Mouse (Mus musculus): ENCODE measurements around the gene Card10. TPM values are rescaled to one million over a fixed set of nuclear protein-coding genes. Genes with fewer than 3 reads are reported as not detected.

The Card10 gene
- polyA plus RNA-seq, 1 experiment: 5.9 TPM

DNA sequence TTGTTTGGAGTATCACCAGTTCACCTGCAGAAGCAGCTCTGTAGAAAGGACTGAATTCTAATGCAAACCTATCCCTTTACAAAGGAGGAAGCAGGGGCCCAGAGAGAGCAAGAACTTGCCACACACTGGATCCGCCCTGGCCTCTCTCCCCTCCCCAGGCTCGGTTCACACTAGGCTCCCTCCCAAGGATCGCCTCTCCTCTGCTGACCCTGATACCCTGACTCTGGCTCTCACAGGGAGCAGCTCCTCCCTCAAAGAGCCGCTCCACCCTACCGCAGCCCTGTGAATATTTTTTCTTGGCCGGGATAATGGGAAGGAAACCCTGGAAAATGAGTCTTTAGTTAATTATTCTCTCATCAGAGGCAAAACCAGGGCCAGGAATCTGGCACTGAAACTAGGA, 1.5 kb upstream of the Card10 start:
- TF ChIP-seq POLR2A (IDR thresholded peaks at IDR 0.05; ENCODE audit: low read depth, low read length): no peak
- TF ChIP-seq CTCF (IDR thresholded peaks at IDR 0.05; ENCODE audit: borderline replicate concordance, insufficient read depth, low read length): no peak
- Histone ChIP-seq H3K27ac (ENCODE audit: insufficient read depth, low read length) (peak overlapping the region; percentile 3; the same call in 1 of the 2 replicates), H3K4me3 (ENCODE audit: insufficient read depth, low read length) (no peak overlapping the region), H3K4me1 (ENCODE audit: control insufficient read depth, insufficient read depth, low read length) (peaks cover 23% of the 10 kb centered on the region)

DNA sequence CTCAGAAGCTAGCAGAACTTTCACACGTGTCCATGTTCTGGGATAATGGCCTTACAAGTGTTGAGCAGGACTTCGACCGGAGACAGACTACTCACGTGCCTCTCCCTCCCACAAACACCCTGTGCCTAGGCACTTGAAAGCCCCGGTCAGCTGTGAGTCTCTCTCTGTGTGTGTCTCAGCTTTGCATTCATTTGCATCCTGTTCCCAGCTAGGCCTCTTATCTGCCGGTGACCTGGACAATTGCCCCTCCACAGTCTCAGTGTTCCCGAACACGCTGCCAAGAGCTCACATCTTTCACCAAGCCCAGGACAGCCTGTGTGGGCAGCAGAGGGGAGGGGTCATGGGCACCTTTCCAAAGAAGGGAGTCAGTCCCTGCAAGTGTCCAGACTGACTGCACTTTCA, 658 bp upstream of the Card10 start:
- no peak for TF ChIP-seq POLR2A (IDR thresholded peaks at IDR 0.05; ENCODE audit: low read depth, low read length)
- no peak for TF ChIP-seq CTCF (IDR thresholded peaks at IDR 0.05; ENCODE audit: borderline replicate concordance, insufficient read depth, low read length)
- no peak overlapping the region for H3K4me3 ChIP-seq (ENCODE audit: insufficient read depth, low read length)
- H3K4me1 ChIP-seq (ENCODE audit: control insufficient read depth, insufficient read depth, low read length): peaks cover 23% of the 10 kb centered on the region
- H3K27ac ChIP-seq (ENCODE audit: insufficient read depth, low read length): peak overlapping the region; percentile 10; the same call in 1 of the 2 replicates

- Histone ChIP-seq H3K4me3 (ENCODE audit: insufficient read depth, low read length) (peak overlapping the region; percentile 49), H3K4me1 (ENCODE audit: control insufficient read depth, insufficient read depth, low read length) (peaks cover 17% of the 10 kb centered on the region), H3K27ac (ENCODE audit: insufficient read depth, low read length) (peak overlapping the region; percentile 27; the same call in 1 of the 2 replicates)
- TF ChIP-seq CTCF (IDR thresholded peaks at IDR 0.05; ENCODE audit: borderline replicate concordance, insufficient read depth, low read length) (no peak), POLR2A (IDR thresholded peaks at IDR 0.05; ENCODE audit: low read depth, low read length) (no peak)
Measured at GRCm38 (mm10) chr15:78801971-78802741, 686 bp downstream of the Card10 start.

DNA sequence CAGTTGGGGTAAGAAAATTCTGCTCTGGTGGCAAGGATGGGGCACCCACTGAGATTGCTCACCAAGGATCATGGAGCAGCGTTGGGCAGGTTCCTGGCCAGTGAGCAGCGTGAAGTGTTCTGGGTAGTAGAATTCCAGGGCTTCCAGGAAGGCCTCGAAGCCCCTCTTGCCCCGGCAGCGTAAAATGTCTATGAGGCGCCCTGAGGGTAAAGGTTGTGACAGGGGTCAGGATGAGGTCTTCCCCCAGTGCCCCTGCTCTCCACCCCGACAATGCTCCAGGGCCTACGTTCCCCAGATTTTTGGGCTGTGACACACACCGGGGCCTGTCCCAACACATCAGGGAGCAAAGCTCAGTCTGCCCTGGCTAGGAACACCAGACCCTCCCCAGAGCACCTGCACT, 1.3 kb downstream of the Card10 start:
- TF ChIP-seq POLR2A (IDR thresholded peaks at IDR 0.05; ENCODE audit: low read depth, low read length) (no peak), CTCF (IDR thresholded peaks at IDR 0.05; ENCODE audit: borderline replicate concordance, insufficient read depth, low read length) (no peak)
- Histone ChIP-seq H3K4me3 (ENCODE audit: insufficient read depth, low read length) (peak overlapping the region; percentile 49; the same call in 1 of the 2 replicates), H3K4me1 (ENCODE audit: control insufficient read depth, insufficient read depth, low read length) (peaks cover 14% of the 10 kb centered on the region), H3K27ac (ENCODE audit: insufficient read depth, low read length) (no peak overlapping the region)

DNA sequence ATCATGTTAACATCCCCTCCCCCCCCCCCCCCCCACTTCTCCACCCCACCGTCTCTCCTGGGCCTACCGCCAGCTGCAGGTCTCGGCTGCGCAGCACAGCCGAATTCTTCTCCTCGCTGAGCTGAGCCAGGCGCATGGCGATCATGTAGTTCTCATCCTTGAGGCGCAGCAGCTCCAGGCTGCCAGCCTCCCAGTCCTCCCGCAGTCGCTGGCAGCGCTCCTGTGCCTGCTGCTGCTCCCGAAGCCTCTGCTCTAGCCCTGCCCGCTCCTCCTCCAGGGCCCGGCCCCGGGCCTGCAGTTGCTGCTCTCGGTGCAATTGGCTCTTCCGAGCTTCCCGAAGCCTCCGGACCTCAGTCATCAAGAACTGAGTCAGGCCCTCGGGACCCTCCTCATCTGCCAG, 3.8 kb downstream of the Card10 start:
- Histone ChIP-seq H3K4me3 (ENCODE audit: insufficient read depth, low read length) (no peak overlapping the region), H3K4me1 (ENCODE audit: control insufficient read depth, insufficient read depth, low read length) (peaks cover 17% of the 10 kb centered on the region), H3K27ac (ENCODE audit: insufficient read depth, low read length) (no peak overlapping the region)
- TF ChIP-seq CTCF (IDR thresholded peaks at IDR 0.05; ENCODE audit: borderline replicate concordance, insufficient read depth, low read length) (no peak), POLR2A (IDR thresholded peaks at IDR 0.05; ENCODE audit: low read depth, low read length) (no peak)

- no peak overlapping the region for H3K27ac ChIP-seq (ENCODE audit: insufficient read depth, low read length)
- peaks cover 8% of the 10 kb centered on the region for H3K4me1 ChIP-seq (ENCODE audit: control insufficient read depth, insufficient read depth, low read length)
- TF ChIP-seq CTCF (IDR thresholded peaks at IDR 0.05; ENCODE audit: borderline replicate concordance, insufficient read depth, low read length): no peak
- TF ChIP-seq POLR2A (IDR thresholded peaks at IDR 0.05; ENCODE audit: low read depth, low read length): no peak
Measured at GRCm38 (mm10) chr15:78797060-78797329, 5.8 kb downstream of the Card10 start.

GRCm38 (mm10) chr15:78796196-78797059, 6.4 kb downstream of the Card10 start:
- TF ChIP-seq CTCF (IDR thresholded peaks at IDR 0.05; ENCODE audit: borderline replicate concordance, insufficient read depth, low read length): no peak
- Histone ChIP-seq H3K4me1 (ENCODE audit: control insufficient read depth, insufficient read depth, low read length) (peaks cover 8% of the 10 kb centered on the region), H3K27ac (ENCODE audit: insufficient read depth, low read length) (no peak overlapping the region), H3K4me3 (ENCODE audit: insufficient read depth, low read length) (no peak overlapping the region)

More at GRCm38 (mm10) chr15:78797060-78797329, 5.8 kb downstream of the Card10 start:
- no peak overlapping the region for H3K4me3 ChIP-seq (ENCODE audit: insufficient read depth, low read length)

- TF ChIP-seq POLR2A (IDR thresholded peaks at IDR 0.05; ENCODE audit: low read depth, low read length) (no peak), CTCF (IDR thresholded peaks at IDR 0.05; ENCODE audit: borderline replicate concordance, insufficient read depth, low read length) (no peak)
- no peak overlapping the region for H3K4me3 ChIP-seq (ENCODE audit: insufficient read depth, low read length)
Measured at GRCm38 (mm10) chr15:78790990-78791389, 11.9 kb downstream of the Card10 start.

GRCm38 (mm10) chr15:78790451-78790850, 12.4 kb downstream of the Card10 start:
- Histone ChIP-seq H3K4me3 (ENCODE audit: insufficient read depth, low read length) (no peak overlapping the region), H3K27ac (ENCODE audit: insufficient read depth, low read length) (no peak overlapping the region), H3K4me1 (ENCODE audit: control insufficient read depth, insufficient read depth, low read length) (peaks cover 8% of the 10 kb centered on the region; the same call in 1 of the 2 replicates)
- TF ChIP-seq CTCF (IDR thresholded peaks at IDR 0.05; ENCODE audit: borderline replicate concordance, insufficient read depth, low read length) (no peak), POLR2A (IDR thresholded peaks at IDR 0.05; ENCODE audit: low read depth, low read length) (no peak)

More at GRCm38 (mm10) chr15:78790990-78791389, 11.9 kb downstream of the Card10 start:
- H3K4me1 ChIP-seq (ENCODE audit: control insufficient read depth, insufficient read depth, low read length): peaks cover 6% of the 10 kb centered on the region
- H3K27ac ChIP-seq (ENCODE audit: insufficient read depth, low read length): no peak overlapping the region

All from embryonic fibroblast, embryonic 13.5 days (primary cell).